Comparison of ENCODE assay signal across 23 mouse cellular contexts in genomic region chr6:142329201-142329600, GRCm38 (mm10). TPM values are rescaled to one million over a fixed set of nuclear protein-coding genes. Genes with fewer than 3 reads are reported as not detected.
DNase-seq lines count a peak whose midpoint lies in the region; TF ChIP-seq lines count a peak whose summit lies in the region.
"Had no signal": no experiment of that assay in that cellular context is flagged by ENCODE, and none has a peak within 500 bp of the region (broad histone marks: within the 10 kb centered on the region; RNA-seq: fewer than 3 reads in every experiment).

No protein-coding gene starts in this region.

- no peak overlapping the region; the same call in 1 of the 2 replicates for H3K27ac ChIP-seq in MEL (ENCODE audit: control insufficient read depth, low read depth, low read length)

- peak; percentile 28 for DNase-seq in MEL (ENCODE audit: low read depth, low spot score)
- DNase-seq in left cerebral cortex, postnatal 36 days (ENCODE audit: low spot score in 2 of 2): no peak
- DNase-seq: adrenal gland, adult 2 months; adrenal gland, adult 8-10 months; adrenal gland, postnatal 10 days; adrenal gland, postnatal 14 days; adrenal gland, postnatal 25 days; adrenal gland, postnatal 36 days; B cell, adult 2 months; cerebellum, adult 11 months; cerebellum, adult 11-12 months; cerebellum, adult 18-20 months; cerebellum, adult 2 months; cerebellum, adult 8-10 months had no signal

- peak; percentile 50 to 64; a peak in 3 of 4 replicates for TF ChIP-seq EP300 in MEL (IDR thresholded peaks at IDR 0.05; ENCODE audit: low read depth in 1 of 2, low read length in 2 of 2)

- no peak overlapping the region for H3K9ac ChIP-seq in MEL (ENCODE audit: control insufficient read depth, low read depth, low read length, poor library complexity, severe bottlenecking)

- H3K79me2 ChIP-seq in MEL (ENCODE audit: control insufficient read depth, insufficient read depth, low read length, poor library complexity): no peaks in the 10 kb centered on the region

- peaks cover 22 to 23% of the 10 kb centered on the region in 2 experiments for H3K4me1 ChIP-seq in MEL (ENCODE audit: control insufficient read depth in 1 of 2, insufficient read depth in 2 of 2, low read length in 2 of 2)

- no peak for TF ChIP-seq CTCF in MEL (IDR thresholded peaks at IDR 0.05 in 2 of 3, conservative IDR thresholded peaks at IDR 0.05 in 1 of 3; ENCODE audit: control insufficient read depth in 1 of 3, insufficient read depth in 1 of 3, low read depth in 2 of 3, low read length in 3 of 3, poor library complexity in 1 of 3, severe bottlenecking in 1 of 3)

- H3K36me3 ChIP-seq in MEL (ENCODE audit: control insufficient read depth in 1 of 2, insufficient read depth in 2 of 2, low read length in 2 of 2): peaks cover 0 to 7% of the 10 kb centered on the region in 2 experiments; a peak in 2 of 4 replicates
- H3K36me3 ChIP-seq: G1E had no signal

- no peaks in the 10 kb centered on the region for H3K9me3 ChIP-seq in MEL (replicated peaks; ENCODE audit: insufficient read depth, low read length)
- H3K9me3 ChIP-seq: G1E had no signal

- H3K27me3 ChIP-seq in MEL (ENCODE audit: control insufficient read depth in 1 of 2, insufficient read depth in 2 of 2, low read length in 2 of 2): no peaks in the 10 kb centered on the region; a peak in 1 of 4 replicates
- H3K27me3 ChIP-seq: Patski had no signal

- H3K4me3 ChIP-seq in MEL (ENCODE audit: control insufficient read depth in 1 of 2, insufficient read depth in 1 of 2, low read depth in 2 of 2, low read length in 2 of 2): no peak overlapping the region

- intact Hi-C loops in left cerebral cortex, postnatal 36 days (cut with DNase I): no loop called here

- TF ChIP-seq RAD21 in MEL (IDR thresholded peaks at IDR 0.05; ENCODE audit: low read depth, low read length): no peak

- no peak for TF ChIP-seq POLR2A in MEL (IDR thresholded peaks at IDR 0.05; ENCODE audit: control insufficient read depth in 1 of 2, insufficient read depth in 1 of 2, low read depth in 1 of 2, low read length in 2 of 2, poor library complexity in 1 of 2)

TF ChIP-seq in MEL, 35 proteins besides CTCF, POLR2A, EP300 and RAD21:
- no peak for TF ChIP-seq GABPA (IDR thresholded peaks at IDR 0.05; ENCODE audit: low read depth, low read length)
- TF ChIP-seq TBP (IDR thresholded peaks at IDR 0.05; ENCODE audit: low read depth, low read length): no peak
- TF ChIP-seq GATA1 (IDR thresholded peaks at IDR 0.05; ENCODE audit: low read depth, low read length): 0 out of 2 replicates have a peak, but pooled peaks have one; percentile 37
- TF ChIP-seq USF2 (IDR thresholded peaks at IDR 0.05; ENCODE audit: borderline replicate concordance in 1 of 2, insufficient read depth in 1 of 2, low read depth in 1 of 2, low read length in 2 of 2): no peak
- TF ChIP-seq CHD2 (IDR thresholded peaks at IDR 0.05; ENCODE audit: low read length): no peak
- peak; percentile 14; the same call in 1 of the 2 replicates for TF ChIP-seq BHLHE40 (IDR thresholded peaks at IDR 0.05; ENCODE audit: borderline replicate concordance, low read depth, low read length)
- no peak for TF ChIP-seq HCFC1 (IDR thresholded peaks at IDR 0.05; ENCODE audit: low read depth, low read length)
- no peak for TF ChIP-seq MYC (IDR thresholded peaks at IDR 0.05; ENCODE audit: low read depth, low read length)
- 0 out of 2 replicates have a peak, but pooled peaks have one; percentile 48 for TF ChIP-seq ZNF384 (IDR thresholded peaks at IDR 0.05; ENCODE audit: low read depth, low read length)
- TF ChIP-seq NRF1 (IDR thresholded peaks at IDR 0.05; ENCODE audit: insufficient read depth, low read depth, low read length, poor library complexity, severe bottlenecking): no peak
- no peak for TF ChIP-seq E2F4 (IDR thresholded peaks at IDR 0.05; ENCODE audit: borderline replicate concordance, low read depth, low read length)
- TF ChIP-seq ELF1 (IDR thresholded peaks at IDR 0.05; ENCODE audit: low read depth, low read length): no peak
- no peak for TF ChIP-seq MAFK (IDR thresholded peaks at IDR 0.05; ENCODE audit: borderline replicate concordance, low read depth, low read length)
- TF ChIP-seq SIN3A (IDR thresholded peaks at IDR 0.05; ENCODE audit: low read length): peak; percentile 31; the same call in 1 of the 2 replicates
- TF ChIP-seq MYB (IDR thresholded peaks at IDR 0.05; ENCODE audit: low read depth, low read length): no peak
- no peak for TF ChIP-seq UBTF (IDR thresholded peaks at IDR 0.05; ENCODE audit: borderline replicate concordance, insufficient read depth, low read depth, low read length)
- TF ChIP-seq TCF12 (IDR thresholded peaks at IDR 0.05; ENCODE audit: low read depth, low read length): peak; percentile 71
- TF ChIP-seq ETS1 (IDR thresholded peaks at IDR 0.05; ENCODE audit: low read depth, low read length): peak; percentile 84
- TF ChIP-seq CHD1 (IDR thresholded peaks at IDR 0.05; ENCODE audit: low read depth, low read length): no peak
- TF ChIP-seq POLR2AphosphoS2 (IDR thresholded peaks at IDR 0.05; ENCODE audit: low read length): no peak
- TF ChIP-seq MXI1 (IDR thresholded peaks at IDR 0.05; ENCODE audit: low read depth, low read length): no peak
- TF ChIP-seq RCOR1 (IDR thresholded peaks at IDR 0.05; ENCODE audit: low read depth, low read length): peak; percentile 77
- TF ChIP-seq ZKSCAN1 (IDR thresholded peaks at IDR 0.05; ENCODE audit: low read depth, low read length): no peak
- TF ChIP-seq SMC3 (IDR thresholded peaks at IDR 0.05; ENCODE audit: low read depth, low read length): no peak
- TF ChIP-seq NELFE (IDR thresholded peaks at IDR 0.05; ENCODE audit: low read depth, low read length): no peak
- no peak for TF ChIP-seq MEF2A (IDR thresholded peaks at IDR 0.05; ENCODE audit: extremely low read depth, insufficient replicate concordance, low read depth, low read length, poor library complexity, severe bottlenecking)
- no peak for TF ChIP-seq USF1 (IDR thresholded peaks at IDR 0.05; ENCODE audit: low read depth, low read length)

RNA-seq across cellular contexts. Expression of gene Slco1a5, which starts 6.4 kb away (rescaled TPM):
- total RNA-seq in MEL (2012; rRNA removed): 0.04 TPM in 1 of 2 replicates, not detected in the other
- not detected for polyA plus RNA-seq in MEL (2012; ENCODE audit: insufficient read depth in 1 of 2, insufficient read length in 2 of 2, low read depth in 1 of 2, low replicate concordance in 2 of 2, missing spikeins in 1 of 2)
- total RNA-seq in left cerebral cortex, postnatal 36 days (2021): under 1 TPM in 1 of 2 experiments, not detected in 1; 0.16 TPM
- total RNA-seq: adrenal gland, adult 18-20 months; adrenal gland, adult 2 months; adrenal gland, adult 8-10 months; adrenal gland, postnatal 10 days; adrenal gland, postnatal 14 days; adrenal gland, postnatal 25 days; adrenal gland, postnatal 36 days; adrenal gland, postnatal 4 days; CH12.LX had no signal
- polyA plus RNA-seq: activated CD4-positive, CD25-positive, alpha-beta regulatory T cell, adult 4 months; adrenal gland, adult 2 months; CD4-positive, CD25-positive, alpha-beta regulatory T cell, adult 4 months; G1E had no signal

RNA-seq across cellular contexts. Expression of gene Pyroxd1, which starts 16.3 kb away (rescaled TPM):
- 6.7 and 7.5 TPM in 2 replicates for total RNA-seq in MEL (2012; rRNA removed)
- 1 to 10 TPM in 1 of 2 experiments, not detected in 1; 6.5 TPM for polyA plus RNA-seq in MEL (2012; ENCODE audit: insufficient read depth in 1 of 2, insufficient read length in 2 of 2, low read depth in 1 of 2, low replicate concordance in 2 of 2, missing spikeins in 1 of 2)
- 10 to 100 TPM; 11.6 to 13.2 TPM for total RNA-seq in left cerebral cortex, postnatal 36 days (2021)

RNA-seq across cellular contexts. Expression of gene Iapp, which starts 31.0 kb away (rescaled TPM):
- not detected in 2 replicates for total RNA-seq in MEL (2012; rRNA removed)
- not detected for polyA plus RNA-seq in MEL (2012; ENCODE audit: insufficient read depth in 1 of 2, insufficient read length in 2 of 2, low read depth in 1 of 2, low replicate concordance in 2 of 2, missing spikeins in 1 of 2)
- total RNA-seq in left cerebral cortex, postnatal 36 days (2021): not detected
- total RNA-seq: adrenal gland, adult 18-20 months; adrenal gland, adult 2 months; adrenal gland, adult 8-10 months; adrenal gland, postnatal 10 days; adrenal gland, postnatal 14 days; adrenal gland, postnatal 25 days; adrenal gland, postnatal 36 days; CH12.LX; ES-E14; G1E had no signal
- polyA plus RNA-seq: activated CD4-positive, CD25-positive, alpha-beta regulatory T cell, adult 4 months; adrenal gland, adult 2 months; C2C12; CD4-positive, CD25-positive, alpha-beta regulatory T cell, adult 4 months; cerebellum, adult 2 months; G1E had no signal

RNA-seq across cellular contexts. Expression of gene Recql, which starts 57.7 kb away (rescaled TPM):
- 39.1 and 39.9 TPM in 2 replicates for total RNA-seq in MEL (2012; rRNA removed)
- 10 to 100 TPM in 1 of 2 experiments, not detected in 1; 48.4 TPM for polyA plus RNA-seq in MEL (2012; ENCODE audit: insufficient read depth in 1 of 2, insufficient read length in 2 of 2, low read depth in 1 of 2, low replicate concordance in 2 of 2, missing spikeins in 1 of 2)
- 10 to 100 TPM; 26.0 to 27.3 TPM for total RNA-seq in left cerebral cortex, postnatal 36 days (2021)

RNA-seq across cellular contexts. Expression of gene Golt1b, which starts 57.8 kb away (rescaled TPM):
- total RNA-seq in MEL (2012; rRNA removed): 50.9 and 54.7 TPM in 2 replicates
- polyA plus RNA-seq in MEL (2012; ENCODE audit: insufficient read depth in 1 of 2, insufficient read length in 2 of 2, low read depth in 1 of 2, low replicate concordance in 2 of 2, missing spikeins in 1 of 2): 10 to 100 TPM in 1 of 2 experiments, not detected in 1; 45.3 TPM
- total RNA-seq in left cerebral cortex, postnatal 36 days (2021): 10 to 100 TPM; 33.1 to 34.1 TPM
